ENCODE assay signal across 11 mouse cellular contexts in genomic region chr10:122991648-122992047, GRCm38 (mm10).
DNase-seq lines count a peak whose midpoint lies in the region; ATAC-seq lines count a peak whose summit lies in the region.
"Had no signal": no experiment of that assay in that cellular context is flagged by ENCODE, and none has a peak within 500 bp of the region (broad histone marks: within the 10 kb centered on the region; RNA-seq: fewer than 3 reads in every experiment).

No protein-coding gene starts in this region.

- no peaks in the 10 kb centered on the region for H3K9me3 ChIP-seq in heart, embryonic 11.5 days (replicated peaks; ENCODE audit: control insufficient read depth, low read length)
- H3K9me3 ChIP-seq in lung, embryonic 15.5 days, result no peaks in the 10 kb centered on the region
- H3K9me3 ChIP-seq in forebrain, embryonic 16.5 days (ENCODE audit: control insufficient read depth, low read length), result 0 out of 2 replicates have a peak, but pooled peaks cover 2% of the 10 kb centered on the region

- peak overlapping the region; percentile 44; the same call in 1 of the 2 replicates for H3K9ac ChIP-seq in heart, embryonic 11.5 days (ENCODE audit: low read depth, low read length)
- no peak overlapping the region for H3K9ac ChIP-seq in lung, embryonic 15.5 days
- peak overlapping the region; percentile 9; the same call in 1 of the 2 replicates for H3K9ac ChIP-seq in forebrain, embryonic 16.5 days (replicated peaks; ENCODE audit: low read depth, low read length)

- no peak for ATAC-seq in heart, embryonic 11.5 days (replicated peaks; ENCODE audit: insufficient number of reproducible peaks, low FRiP score, low TSS enrichment)
- no peak for ATAC-seq in lung, embryonic 15.5 days (ENCODE audit: borderline replicate concordance, extremely low read depth, low FRiP score, low TSS enrichment)
- ATAC-seq in forebrain, embryonic 16.5 days, result 0 out of 2 replicates have a peak, but pooled peaks have one; percentile 12

- peaks cover 28% of the 10 kb centered on the region for H3K4me1 ChIP-seq in heart, embryonic 11.5 days (ENCODE audit: control insufficient read depth, insufficient read depth, low read length)
- H3K4me1 ChIP-seq in lung, embryonic 15.5 days, result peaks cover 23% of the 10 kb centered on the region
- H3K4me1 ChIP-seq in forebrain, embryonic 16.5 days (replicated peaks; ENCODE audit: control insufficient read depth, insufficient read depth, low read length), result peaks cover 17% of the 10 kb centered on the region

- no peaks in the 10 kb centered on the region for H3K79me2 ChIP-seq in macrophage (ENCODE audit: inconsistent target)

- peak overlapping the region; percentile 50 for H3K4me2 ChIP-seq in heart, embryonic 11.5 days
- H3K4me2 ChIP-seq in lung, embryonic 15.5 days, result no peak overlapping the region
- H3K4me2 ChIP-seq in forebrain, embryonic 16.5 days (ENCODE audit: low read length), result no peak overlapping the region
- H3K4me2 ChIP-seq: midbrain, embryonic 11.5 days had no signal

- WGBS in heart, embryonic 11.5 days (ENCODE audit: insufficient replicate concordance), result 66% methylated on average over 9 of the region's 9 CpGs
- 84% methylated on average over 9 of the region's 9 CpGs for WGBS in lung, embryonic 15.5 days
- WGBS in forebrain, embryonic 16.5 days, result 85% methylated on average over 9 of the region's 9 CpGs
- 82% methylated on average over 9 of the region's 9 CpGs for WGBS in macrophage (ENCODE audit: missing documents)

- H3K27me3 ChIP-seq in heart, embryonic 11.5 days (ENCODE audit: control insufficient read depth, insufficient read depth, low read length), result no peaks in the 10 kb centered on the region
- H3K27me3 ChIP-seq in lung, embryonic 15.5 days, result no peaks in the 10 kb centered on the region
- H3K27me3 ChIP-seq in forebrain, embryonic 16.5 days (replicated peaks; ENCODE audit: control insufficient read depth, insufficient read depth, low read length), result no peaks in the 10 kb centered on the region

- H3K4me3 ChIP-seq in heart, embryonic 11.5 days (ENCODE audit: low read depth, low read length), result no peak overlapping the region
- no peak overlapping the region for H3K4me3 ChIP-seq in lung, embryonic 15.5 days
- H3K4me3 ChIP-seq in forebrain, embryonic 16.5 days (replicated peaks; ENCODE audit: low read length), result no peak overlapping the region
- H3K4me3 ChIP-seq in macrophage (ENCODE audit: inconsistent target), result no peak overlapping the region

- H3K36me3 ChIP-seq in heart, embryonic 11.5 days (ENCODE audit: control insufficient read depth, insufficient read depth, low read length), result peaks cover 17% of the 10 kb centered on the region
- peaks cover 19% of the 10 kb centered on the region for H3K36me3 ChIP-seq in lung, embryonic 15.5 days
- peaks cover 14% of the 10 kb centered on the region for H3K36me3 ChIP-seq in forebrain, embryonic 16.5 days (ENCODE audit: control insufficient read depth, insufficient read depth)
- H3K36me3 ChIP-seq in macrophage (ENCODE audit: inconsistent target), result peaks cover 30% of the 10 kb centered on the region

- DNase-seq in heart, adult 11 months, result no peak
- DNase-seq in lung, postnatal 36 days, result no peak
- DNase-seq in kidney, adult 11 months, result no peak
- DNase-seq: gastrocnemius, postnatal 10 days; kidney, adult 2 months; thymus, adult 18-20 months had no signal

- H3K27ac ChIP-seq in heart, embryonic 11.5 days (ENCODE audit: low read depth, low read length), result peak overlapping the region; percentile 88
- H3K27ac ChIP-seq in lung, embryonic 15.5 days, result peak overlapping the region; percentile 72
- H3K27ac ChIP-seq in forebrain, embryonic 16.5 days (ENCODE audit: low read length), result peak overlapping the region; percentile 72
- peak overlapping the region; percentile 38 for H3K27ac ChIP-seq in macrophage

Comparison
In these comparisons a context has a peak if more than half of its experiments do, and no peak if none do; other contexts are left out.
1. H3K27ac ChIP-seq: peak in every context shown above with its lines; median percentile 88 in heart, embryonic 11.5 days; 72 in lung, embryonic 15.5 days; 72 in forebrain, embryonic 16.5 days; 38 in macrophage.